Mouse (Mus musculus): ENCODE measurements around the gene Trim8. TPM values are rescaled to one million over a fixed set of nuclear protein-coding genes. Genes with fewer than 3 reads are reported as not detected.

Trim8 gene
- total RNA-seq, 2 experiments from 2014 or later, result 37.9 to 41.6 TPM

DNA sequence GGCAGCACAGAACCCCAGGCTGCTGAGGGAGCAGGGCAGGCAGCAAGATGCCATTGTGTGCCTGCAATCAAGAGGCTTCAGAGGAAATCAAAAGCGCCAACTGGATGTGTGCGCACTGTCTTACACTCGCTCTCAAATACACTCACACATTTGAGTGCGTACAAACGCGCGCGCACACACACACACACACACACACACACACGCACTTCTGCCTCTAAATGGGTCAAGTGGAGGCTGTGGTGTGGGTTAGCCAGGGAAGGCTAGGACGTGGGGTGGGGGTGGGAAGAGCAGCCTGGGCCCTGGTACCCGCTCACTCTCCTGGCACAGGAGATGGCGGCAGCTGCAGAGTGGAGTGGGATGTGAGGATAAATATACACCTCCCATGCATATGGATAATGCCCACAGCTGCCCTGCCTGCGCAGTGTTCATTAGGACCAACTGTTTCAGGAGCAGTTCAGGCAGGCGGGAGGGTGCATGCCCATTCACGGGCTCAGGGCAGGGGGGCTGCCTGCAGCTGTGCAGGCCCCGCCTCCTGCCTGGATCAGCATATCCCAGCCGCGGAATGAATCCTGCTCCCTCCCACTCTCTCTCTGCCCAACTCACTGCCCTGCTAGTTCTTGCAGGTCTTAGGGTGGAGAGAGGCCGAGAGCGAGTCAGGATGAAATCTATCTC is 22.1 kb downstream of the Trim8 start:
- peak; percentile 74 for DNase-seq

DNA sequence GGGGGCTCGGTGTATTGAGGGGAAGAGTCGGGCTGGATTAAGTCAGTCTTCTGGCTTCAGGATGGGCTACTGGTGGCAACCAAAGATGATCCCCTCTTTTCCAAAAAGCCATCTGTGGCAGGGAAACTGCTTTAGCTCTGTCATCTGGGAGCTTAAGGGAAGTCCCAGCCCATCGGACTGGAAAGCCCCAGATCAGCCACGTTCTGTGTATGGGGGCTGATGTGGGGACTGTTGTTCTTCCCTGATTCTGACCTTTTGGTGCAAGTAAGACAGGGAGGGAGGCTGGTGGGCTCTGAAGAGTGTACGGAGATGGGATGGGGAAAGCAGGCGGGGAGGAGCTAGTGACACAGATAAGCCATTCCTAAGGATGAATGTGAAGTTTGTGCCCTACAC is 22.6 kb downstream of the Trim8 start:
- peak; percentile 15 for DNase-seq

DNA sequence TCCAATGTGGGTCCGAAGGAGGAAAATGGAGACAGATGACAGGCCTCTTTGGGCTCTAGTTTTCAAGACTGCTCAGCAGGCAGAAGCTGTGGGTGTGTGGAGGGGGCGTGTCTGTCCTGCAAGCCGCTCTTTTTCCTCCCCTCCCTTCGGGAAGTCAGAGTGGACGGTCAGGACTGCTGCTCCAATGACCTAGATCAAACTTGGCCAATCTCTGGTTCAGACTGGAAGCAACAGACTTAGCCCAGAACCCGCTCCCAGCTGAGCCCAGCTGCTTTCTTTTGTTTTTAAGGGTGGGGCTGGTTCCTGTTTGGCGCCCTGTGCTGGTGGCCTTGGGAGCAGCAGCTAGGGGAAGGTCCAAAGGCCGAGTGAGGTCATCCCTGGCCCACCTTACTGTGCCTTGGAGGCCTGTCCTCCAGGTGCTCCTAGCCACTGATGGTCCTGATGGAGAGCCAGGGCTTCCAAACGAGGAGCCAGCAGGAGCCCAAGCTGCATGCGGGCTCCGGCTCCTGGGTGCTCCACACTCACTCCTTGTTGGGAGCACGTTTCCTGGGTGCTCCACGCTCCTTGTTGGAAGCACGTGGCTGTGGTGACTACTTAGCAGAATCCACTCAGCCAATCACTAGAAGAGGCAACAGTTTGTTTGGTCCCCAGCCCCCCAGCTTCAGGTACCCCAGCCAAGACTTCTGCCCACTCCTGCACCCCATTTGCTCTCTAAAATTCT is 23.3 kb downstream of the Trim8 start:
- peak; percentile 63 for DNase-seq

DNA sequence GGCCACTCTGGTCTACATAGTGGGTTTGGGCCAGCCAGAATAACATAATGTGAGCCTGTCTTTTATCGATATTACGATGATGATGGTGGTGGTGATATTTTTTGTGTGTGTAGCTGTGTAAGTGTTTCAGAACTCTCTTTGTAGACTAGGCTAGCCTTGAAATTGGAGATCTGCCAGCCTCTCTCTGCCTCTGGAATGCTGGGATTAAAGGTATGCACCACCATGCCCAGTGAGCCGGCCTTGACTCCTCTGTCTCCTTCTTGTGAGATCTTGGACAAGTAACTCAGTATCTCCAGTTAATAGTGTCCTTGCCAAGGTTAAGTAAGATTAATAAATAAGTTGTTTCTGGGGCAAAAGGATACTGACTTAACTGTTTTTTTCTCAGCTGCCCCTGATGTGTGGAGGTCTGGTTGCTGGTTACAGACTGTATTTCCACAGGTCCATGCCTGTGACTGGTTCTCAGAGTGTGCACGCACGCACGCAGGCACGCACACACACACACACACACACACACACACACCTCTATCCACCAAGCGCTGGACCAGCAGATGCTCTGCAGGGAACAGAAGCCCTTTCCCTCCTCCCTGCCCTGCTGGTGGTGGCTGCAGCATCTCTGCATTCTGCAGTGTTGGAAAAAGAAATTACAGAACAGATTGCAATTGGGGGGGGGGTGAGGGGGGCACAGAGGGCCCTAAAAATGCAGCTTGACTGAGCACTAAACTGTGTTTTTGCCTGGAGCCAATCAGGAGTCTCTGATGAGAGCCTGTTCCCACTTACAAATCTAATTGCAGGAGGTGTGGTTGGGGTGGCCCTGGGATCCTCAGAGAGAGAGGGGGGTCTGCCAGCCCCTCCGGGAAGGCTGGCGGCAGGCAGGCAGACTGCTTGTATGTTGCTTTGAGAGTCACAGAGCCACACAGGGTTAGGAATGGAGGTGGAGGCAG is 24.5 kb downstream of the Trim8 start:
- peak; percentile 27 for DNase-seq

DNA sequence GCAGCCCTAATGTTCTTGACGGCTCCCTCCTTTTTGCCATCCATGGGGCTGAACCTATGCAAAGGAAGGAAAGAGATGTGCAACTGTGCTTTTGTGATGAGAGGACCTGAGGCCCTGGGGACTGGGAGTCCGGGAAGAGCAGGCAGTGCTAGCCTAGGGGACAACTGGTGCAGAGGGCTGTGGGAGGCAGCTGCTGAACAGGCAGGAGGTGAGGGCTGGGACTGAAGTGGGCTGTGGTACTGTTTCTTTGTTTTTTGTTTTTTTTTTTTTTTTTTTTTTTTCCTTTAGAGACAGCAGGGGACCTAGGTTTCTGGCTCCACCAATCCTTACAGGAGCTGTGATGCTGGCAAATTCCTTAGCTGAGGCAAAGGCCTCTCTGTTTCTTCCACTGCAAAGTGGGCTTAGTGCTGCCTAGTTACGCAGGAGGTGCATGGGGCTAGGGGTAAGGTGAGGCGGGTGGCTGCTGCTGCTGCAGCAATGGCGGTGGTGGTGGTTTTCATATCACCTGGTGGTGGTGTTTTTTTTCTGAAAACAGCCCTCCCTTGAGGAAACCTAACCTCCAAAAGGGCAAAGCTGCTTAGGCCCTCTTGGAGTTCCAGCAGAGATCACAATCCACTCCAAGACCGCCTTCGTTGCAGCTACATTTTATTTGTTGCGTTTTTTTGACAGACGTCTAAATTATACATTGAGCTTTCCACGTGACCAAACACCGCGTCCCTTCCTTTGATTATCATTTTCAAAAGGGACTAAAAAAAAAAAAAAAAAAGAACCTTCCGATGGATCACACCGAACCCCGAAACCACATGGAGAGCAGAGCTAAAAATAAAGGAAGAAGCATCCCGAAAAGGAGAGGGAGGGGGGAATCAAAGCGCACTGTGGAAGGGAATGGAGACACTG is 26.4 kb downstream of the Trim8 start:
- DNase-seq, result no peak

DNA sequence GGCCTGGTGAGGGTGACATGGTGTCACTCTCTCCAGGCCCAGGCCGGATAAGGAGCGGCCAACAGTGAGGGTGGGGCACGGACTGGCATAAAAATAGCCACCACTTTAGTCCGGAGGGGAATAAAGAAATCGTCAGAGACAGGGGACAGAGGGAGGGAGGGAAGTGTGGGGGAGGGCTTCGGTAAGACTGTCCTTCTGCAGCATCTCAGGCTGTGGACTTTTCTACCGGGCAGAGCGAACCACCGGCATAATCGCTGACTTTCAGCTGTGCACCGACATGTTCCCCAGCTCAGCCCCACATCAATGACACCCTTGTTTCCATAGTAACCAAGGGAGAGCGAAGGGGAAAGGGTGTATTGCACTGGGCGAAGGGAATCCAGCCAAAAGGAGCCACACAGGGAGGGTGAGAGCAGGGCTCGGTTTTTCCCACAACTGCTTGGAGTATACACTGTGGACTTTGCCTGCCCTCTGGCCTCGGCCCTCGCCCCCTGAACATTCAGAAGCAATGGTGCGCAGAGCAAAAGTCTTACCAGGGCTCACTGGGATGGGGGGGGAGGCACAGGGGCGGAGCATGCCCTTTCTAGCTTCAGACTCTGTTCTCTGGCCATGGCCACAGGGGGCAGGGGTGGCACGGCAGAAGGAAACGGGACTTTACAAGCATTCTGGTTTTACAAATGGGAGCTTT is 27.2 kb downstream of the Trim8 start:
- DNase-seq, result peak; percentile 81

DNA sequence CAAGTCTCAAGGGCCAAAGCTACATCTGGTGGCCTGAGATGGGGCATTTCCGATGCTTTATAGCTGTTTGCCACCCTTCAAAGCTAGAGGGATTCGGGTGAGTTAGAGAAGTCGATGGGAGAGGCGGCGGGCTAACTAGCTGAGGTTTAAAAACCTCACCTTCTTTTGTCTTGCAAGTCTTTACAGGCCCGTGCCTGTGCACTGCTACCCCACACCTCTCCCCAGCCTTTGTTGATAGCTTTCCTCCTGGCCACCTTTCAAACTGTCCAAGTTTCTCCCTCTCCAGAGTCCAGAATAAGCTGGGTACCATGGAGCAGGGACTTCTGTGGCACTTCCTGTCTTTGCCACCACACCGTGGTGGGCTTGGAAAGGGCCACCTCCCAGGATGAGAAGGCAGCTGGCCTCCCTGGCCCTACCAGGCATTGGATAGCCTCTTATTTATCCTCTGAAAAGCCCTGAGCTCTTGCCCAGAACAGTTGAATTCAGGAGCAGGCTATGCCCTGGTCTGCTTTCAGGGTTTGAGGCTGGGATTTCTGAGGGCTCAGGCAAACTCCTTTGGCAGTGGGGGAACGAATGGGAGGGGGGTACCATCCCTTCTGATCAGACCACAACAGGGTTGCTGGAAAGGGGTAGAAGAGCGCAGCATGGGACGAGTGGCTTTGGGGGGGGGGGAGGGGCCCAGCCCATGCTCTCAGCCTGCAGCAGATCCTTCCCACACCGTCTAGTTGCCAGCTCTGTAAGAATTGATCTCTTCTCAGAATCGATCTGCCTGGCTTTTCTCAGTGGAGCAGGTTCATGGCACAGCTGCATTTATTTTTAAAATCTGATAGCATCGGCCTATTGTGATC is 28.3 kb downstream of the Trim8 start:
- no peak for DNase-seq

DNA sequence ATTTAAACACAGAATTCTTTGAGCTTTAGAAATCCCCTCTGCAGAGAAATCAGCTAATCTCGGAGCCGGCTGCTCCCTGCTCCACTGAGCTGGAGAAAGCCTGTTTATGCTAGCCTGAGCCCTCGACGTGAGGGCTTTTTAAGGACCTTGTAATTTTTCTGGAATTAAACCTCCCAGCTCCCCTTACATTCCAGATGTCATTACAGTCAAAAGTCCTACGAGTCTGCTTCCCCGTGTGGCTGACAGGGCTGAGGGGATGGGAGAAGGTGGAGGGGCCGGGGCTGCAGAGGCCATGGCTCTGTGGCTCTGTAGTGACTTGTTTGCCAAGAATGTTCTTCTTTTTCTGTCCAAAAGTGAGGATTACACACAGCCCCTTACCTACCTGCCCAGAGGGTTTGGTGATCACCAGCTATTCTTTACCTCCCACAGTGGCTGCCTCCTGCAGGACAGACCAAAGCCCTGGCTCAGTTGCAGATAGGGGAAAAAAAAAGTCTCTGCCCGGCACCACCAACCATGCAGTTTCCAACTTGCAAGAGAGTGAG is 29.0 kb downstream of the Trim8 start:
- no peak for DNase-seq

DNA sequence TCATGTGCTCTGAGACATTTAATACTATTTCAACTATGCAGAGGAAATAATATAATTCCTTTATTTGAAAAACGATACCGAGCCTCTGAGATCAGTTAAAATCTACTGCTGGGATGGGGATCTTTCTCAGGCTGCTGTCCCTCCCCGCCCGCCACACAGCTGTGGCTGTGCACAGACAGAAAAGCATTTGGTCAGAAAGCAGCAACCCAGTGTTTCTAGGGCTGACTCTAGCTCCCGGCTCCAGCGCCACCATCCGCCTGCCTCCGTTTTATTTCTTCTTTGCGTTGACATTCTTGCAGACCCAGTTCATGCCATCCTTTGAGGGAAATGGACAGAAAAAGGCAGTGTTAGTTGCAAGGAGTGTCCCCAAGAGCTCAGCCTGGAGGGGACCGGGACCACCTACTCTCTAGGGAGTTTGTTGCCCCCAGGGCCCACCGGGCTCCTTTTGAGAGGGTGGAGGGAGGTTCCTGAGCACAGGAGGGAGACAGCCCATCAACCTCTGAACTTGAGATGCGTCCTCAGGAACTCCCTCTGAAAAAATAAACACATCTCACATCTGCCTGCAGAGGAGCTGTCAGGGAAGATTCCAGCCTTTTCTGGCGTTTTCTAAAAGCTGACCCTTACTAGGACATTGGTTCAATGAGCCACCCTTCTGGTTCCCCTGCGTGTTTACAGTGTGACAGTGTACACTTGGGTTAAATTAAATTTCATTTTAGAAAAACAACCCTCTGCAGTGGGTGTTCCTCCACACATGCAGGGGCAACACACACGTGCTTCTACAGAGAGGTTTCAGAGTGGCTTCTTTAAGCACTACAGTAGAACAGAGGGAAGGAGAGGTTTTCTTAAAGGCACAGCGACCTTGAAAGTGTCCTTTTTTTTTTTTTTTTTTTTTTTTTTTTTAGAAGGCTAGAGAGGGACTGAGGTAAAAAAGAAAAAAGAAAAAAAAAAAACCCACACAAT is 29.8 kb downstream of the Trim8 start:
- DNase-seq, result peak; percentile 54

DNA sequence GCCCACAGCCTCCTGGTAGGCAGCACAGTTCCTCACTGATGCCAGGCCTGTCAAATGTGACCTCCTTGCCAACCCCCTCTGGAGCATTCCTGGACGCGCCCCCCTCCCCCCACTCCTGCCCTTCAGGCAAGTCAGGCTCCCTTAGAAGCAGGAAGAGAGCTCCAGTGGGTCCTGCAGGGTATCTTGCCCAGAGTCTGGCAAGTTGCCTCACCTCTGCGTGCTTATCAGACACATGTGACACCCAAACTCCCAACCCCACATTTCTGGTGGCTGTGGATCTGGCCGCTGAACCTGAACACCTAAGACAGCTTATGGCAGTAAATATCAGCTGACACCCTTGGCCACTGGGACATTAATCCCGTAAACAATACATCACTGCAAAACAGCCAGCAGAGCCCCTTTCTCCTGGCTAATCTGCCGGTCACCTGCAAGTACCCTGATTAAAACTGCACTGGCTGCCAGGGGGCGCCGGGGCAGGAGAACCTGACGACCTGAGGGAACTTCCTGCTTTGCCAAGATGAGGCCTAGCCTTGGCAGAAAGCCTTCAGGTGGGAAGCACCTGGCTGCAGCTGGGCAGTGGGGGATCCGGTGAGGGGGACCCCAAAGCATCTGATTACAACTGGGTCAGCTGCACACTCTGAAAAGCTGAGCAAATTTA is 30.7 kb downstream of the Trim8 start:
- peak; percentile 55 for DNase-seq

DNA sequence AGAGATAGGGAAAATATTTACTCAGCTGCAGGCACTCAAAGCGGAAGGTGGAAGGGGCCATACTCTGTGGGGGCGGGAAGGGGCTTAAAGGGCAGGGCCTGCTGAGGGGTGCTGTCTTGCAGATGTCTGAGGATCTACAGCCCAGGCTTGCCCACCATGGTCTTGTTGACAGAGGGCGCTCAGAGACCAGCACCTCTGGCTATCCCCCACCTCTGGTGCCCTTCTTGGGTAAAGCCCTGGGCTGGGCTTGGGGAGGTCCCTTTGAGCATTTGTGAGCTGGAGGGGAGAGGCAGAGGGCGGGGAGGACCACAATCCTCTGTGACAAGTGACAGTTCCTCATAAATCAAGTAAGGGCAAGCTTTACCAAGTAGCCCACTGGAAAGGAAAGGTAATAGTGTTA is 31.6 kb downstream of the Trim8 start:
- no peak for DNase-seq

DNA sequence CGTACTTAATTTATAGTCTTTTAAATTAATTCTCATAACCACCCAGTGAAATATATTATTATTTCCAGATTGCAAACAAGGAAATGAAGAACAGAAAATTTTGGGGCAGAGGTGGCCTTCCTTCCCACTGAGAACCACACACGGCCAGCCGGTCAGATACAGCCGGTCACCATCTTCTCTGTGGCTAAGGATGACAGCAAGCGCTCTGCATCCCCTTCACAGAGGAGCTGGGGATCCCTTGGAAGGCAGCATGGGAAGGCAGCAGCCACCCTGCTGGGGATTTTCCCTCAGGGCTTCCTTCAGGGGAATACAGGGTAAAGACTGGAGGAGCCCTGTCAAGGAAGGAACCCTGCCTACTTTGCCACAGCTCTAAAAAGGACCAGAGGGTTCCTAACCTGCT is 32.0 kb downstream of the Trim8 start:
- no peak for DNase-seq

DNA sequence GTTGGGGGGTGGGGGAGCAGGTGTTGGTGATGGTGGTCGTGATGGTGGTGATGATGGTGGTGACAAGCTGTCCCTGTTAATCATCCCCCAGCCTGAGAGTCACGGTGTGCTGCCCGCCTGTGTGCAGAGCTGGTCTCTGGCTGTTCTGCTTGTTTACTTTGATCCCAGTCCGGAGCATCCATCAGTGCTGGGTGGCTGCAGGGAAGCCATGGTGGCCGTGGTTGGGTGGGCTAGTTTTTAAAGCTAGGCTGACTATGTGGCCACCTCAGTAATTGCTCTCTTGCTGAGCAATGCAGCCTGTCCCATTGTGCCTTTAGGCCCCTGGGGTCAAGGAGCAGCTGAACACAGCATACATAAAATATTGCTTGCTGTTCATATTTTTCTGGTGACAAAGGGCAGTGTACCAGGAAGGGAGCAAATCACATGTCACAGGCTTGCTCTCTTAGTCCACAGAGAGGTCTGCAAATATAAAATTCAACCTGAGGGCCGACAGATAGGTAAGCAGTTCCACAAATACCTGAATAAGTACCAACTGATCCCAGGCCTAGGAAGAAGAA is 33.1 kb downstream of the Trim8 start:
- DNase-seq, result no peak

DNA sequence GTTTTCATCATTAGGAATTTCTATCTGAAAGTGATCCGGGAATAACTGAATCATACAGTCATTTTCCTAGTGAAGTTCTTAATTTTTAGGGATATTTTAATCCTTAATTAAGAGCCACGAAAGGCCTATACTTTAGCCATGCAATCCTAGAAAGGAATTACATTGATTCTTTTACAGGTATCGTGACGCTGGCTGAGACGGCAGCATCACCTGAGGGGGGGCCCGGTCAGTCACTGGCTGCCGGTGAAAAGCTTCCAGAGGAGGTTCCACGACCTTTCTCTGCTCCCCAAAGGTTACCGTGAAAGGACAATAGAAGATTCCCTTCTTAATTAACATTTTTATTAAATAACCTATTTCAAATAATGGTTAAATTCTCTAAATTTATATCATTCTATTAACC is 35.9 kb downstream of the Trim8 start:
- DNase-seq, result no peak

DNA sequence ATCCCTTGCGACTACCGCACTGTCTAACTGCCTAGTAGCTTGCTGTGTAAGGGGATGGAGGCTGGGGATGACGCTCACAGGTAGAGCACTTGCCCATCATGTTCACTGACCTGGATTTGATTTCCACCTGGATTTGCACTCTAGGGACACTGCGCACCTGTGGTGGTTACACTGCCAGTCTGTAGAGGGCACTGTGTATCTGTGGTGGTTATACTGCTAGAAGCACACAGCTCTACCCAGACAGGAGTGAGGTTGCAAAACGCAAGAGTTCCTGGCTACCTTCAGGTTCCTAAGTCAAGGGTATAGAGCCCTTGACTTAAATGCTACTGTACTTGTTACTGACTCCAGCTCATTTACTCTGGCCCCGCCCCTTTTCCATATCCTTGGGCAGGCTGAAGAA is 36.7 kb downstream of the Trim8 start:
- DNase-seq, result no peak

DNA sequence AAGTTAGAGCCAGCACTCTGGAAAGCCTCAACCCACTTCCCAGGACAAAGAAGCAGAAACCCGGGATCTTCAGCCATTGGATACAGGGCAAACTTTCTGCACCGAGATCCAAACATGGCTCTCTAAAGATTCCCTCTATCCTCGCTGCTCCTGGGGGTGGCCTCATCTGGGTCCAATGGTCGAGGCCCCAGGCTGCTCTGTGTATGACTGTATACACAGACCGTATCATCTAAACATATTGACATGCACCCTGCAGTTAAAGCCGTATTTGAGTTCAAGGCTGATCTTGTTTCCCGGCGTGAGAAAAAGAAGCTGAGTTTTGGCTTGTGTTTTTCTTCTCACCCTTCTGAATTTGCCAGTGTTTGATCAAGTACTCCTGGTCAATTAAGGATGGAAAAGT is 41.2 kb downstream of the Trim8 start:
- DNase-seq, result no peak

DNA sequence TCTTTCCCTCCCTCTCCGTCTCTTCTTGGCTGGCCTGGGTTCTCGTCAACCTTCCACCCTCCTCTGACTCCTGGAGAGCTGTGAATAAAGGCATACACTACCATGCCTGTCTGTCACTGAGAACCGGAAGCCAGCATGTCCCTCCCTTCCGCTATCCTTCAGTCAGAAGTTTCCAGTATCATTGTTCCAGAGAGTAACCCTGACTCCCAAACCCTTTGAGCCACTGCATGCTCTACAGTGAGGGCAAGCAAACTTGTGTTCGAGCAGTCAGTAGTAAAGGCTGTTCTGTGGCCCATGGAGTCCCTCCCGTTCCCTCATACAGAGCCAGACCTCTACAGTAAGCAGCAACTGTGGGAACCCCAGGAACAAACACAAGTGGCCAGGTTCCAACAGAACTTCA is 46.1 kb downstream of the Trim8 start:
- no peak for DNase-seq

DNA sequence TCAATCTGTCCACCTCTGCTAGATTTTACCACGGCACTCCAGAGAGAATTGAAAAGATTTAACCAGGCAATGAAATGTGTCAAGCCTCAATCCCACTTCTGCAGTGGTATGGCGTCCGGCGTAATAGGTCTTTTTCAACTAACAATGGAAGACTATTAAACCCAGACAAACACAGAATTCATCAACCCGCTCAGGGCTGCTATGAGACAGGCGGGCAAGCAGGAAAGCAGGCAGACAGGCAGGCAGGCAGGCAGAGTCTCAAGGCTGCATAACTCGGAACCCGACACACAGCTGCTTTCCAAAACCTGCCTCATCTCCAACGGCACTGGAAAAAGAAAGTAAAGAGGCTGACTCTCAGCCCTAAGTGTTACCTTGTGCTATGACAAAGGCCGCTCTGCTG is 46.6 kb downstream of the Trim8 start:
- DNase-seq, result no peak
